Comparison of ENCODE assay signal across 10 mouse cellular contexts in the genomic region with DNA sequence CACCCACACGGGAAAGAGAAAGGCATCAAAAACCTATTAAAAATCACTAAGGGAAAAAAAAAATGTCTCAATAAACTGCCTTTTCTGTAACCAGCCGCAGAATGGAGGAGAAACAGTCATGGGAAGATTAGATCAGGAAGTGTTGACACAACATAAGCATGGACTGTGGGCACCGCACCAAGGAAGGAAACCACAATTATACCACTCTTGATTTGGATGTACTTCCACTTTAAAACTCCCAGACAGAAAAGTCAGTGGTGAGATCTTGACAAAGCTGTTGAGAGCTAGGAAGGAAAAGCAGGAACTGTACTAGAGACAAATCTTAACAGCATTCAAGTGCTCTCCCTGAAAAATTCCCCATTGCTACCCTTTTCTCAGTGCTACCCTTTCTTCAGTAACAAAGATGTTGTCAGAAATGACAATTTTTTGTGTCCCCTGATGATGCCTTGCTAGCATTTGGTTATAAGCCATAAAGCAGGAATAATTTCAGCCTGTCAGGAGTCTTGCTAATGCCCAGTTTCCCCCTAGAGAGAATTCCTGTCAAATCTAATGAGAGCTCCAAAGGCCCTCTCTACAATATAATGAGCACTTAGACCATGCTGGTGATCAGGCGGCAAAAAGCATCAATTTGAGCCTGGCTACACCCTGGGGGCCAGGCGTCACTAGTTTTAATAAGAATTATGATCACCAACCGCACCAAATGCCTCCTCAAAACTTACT. TPM values are rescaled to one million over a fixed set of nuclear protein-coding genes. Genes with fewer than 3 reads are reported as not detected.
DNase-seq lines count a peak whose midpoint lies in the region; ATAC-seq and TF ChIP-seq lines count a peak whose summit lies in the region.
"Had no signal": no experiment of that assay in that cellular context is flagged by ENCODE, and none has a peak within 500 bp of the region (broad histone marks: within the 10 kb centered on the region; RNA-seq: fewer than 3 reads in every experiment).

No protein-coding gene starts in this region.

- peak overlapping the region; percentile 58 for H3K4me2 ChIP-seq in embryonic facial prominence, embryonic 12.5 days (replicated peaks)
- H3K4me2 ChIP-seq in hindbrain, postnatal 0 days (ENCODE audit: low read depth, low read length): peak overlapping the region; percentile 78
- peak overlapping the region; percentile 83 for H3K4me2 ChIP-seq in midbrain, embryonic 15.5 days
- H3K4me2 ChIP-seq in intestine, embryonic 16.5 days (ENCODE audit: low read depth, low read length): no peak overlapping the region

- TF ChIP-seq CTCF in hindbrain, postnatal 0 days (IDR thresholded peaks at IDR 0.05; ENCODE audit: low read depth): no peak

- no peak overlapping the region for H3K9ac ChIP-seq in embryonic facial prominence, embryonic 12.5 days
- H3K9ac ChIP-seq in hindbrain, postnatal 0 days (replicated peaks; ENCODE audit: low read length): no peak overlapping the region
- no peak overlapping the region for H3K9ac ChIP-seq in midbrain, embryonic 15.5 days
- no peak overlapping the region for H3K9ac ChIP-seq in intestine, embryonic 16.5 days (ENCODE audit: low read depth, low read length)

- no peaks in the 10 kb centered on the region for H3K9me3 ChIP-seq in embryonic facial prominence, embryonic 12.5 days
- no peaks in the 10 kb centered on the region for H3K9me3 ChIP-seq in hindbrain, postnatal 0 days (ENCODE audit: low read length)
- H3K9me3 ChIP-seq in midbrain, embryonic 15.5 days: no peaks in the 10 kb centered on the region
- H3K9me3 ChIP-seq in intestine, embryonic 16.5 days (ENCODE audit: control insufficient read depth, low read length): no peaks in the 10 kb centered on the region
- H3K9me3 ChIP-seq: megakaryocyte, embryonic 14.5 days had no signal

- DNase-seq in heart, adult 9 months (ENCODE audit: low spot score in 2 of 2): peak; percentile 18 to 35
- DNase-seq in heart, postnatal 25 days (ENCODE audit: low spot score): no peak
- peak; percentile 61 for DNase-seq in hindbrain, postnatal 0 days (ENCODE audit: low spot score)
- DNase-seq in cerebellum, postnatal 36 days: no peak
- DNase-seq in right cerebral cortex, adult 2 months (ENCODE audit: low spot score in 2 of 2): no peak

- no peaks in the 10 kb centered on the region for H3K27me3 ChIP-seq in embryonic facial prominence, embryonic 12.5 days
- no peaks in the 10 kb centered on the region for H3K27me3 ChIP-seq in hindbrain, postnatal 0 days (ENCODE audit: insufficient read depth, low read length)
- no peaks in the 10 kb centered on the region for H3K27me3 ChIP-seq in midbrain, embryonic 15.5 days (replicated peaks)
- H3K27me3 ChIP-seq in intestine, embryonic 16.5 days (replicated peaks; ENCODE audit: control insufficient read depth, insufficient read depth, low read length): no peaks in the 10 kb centered on the region
- H3K27me3 ChIP-seq: megakaryocyte, embryonic 14.5 days had no signal

- peaks cover 9% of the 10 kb centered on the region; the same call in 1 of the 2 replicates for H3K36me3 ChIP-seq in embryonic facial prominence, embryonic 12.5 days
- no peaks in the 10 kb centered on the region for H3K36me3 ChIP-seq in hindbrain, postnatal 0 days (ENCODE audit: insufficient read depth, low read length)
- no peaks in the 10 kb centered on the region for H3K36me3 ChIP-seq in midbrain, embryonic 15.5 days (replicated peaks)
- no peaks in the 10 kb centered on the region for H3K36me3 ChIP-seq in intestine, embryonic 16.5 days (ENCODE audit: control insufficient read depth, insufficient read depth, low read length)

- H3K27ac ChIP-seq in embryonic facial prominence, embryonic 12.5 days: no peak overlapping the region
- no peak overlapping the region for H3K27ac ChIP-seq in hindbrain, postnatal 0 days
- no peak overlapping the region for H3K27ac ChIP-seq in midbrain, embryonic 15.5 days
- no peak overlapping the region for H3K27ac ChIP-seq in intestine, embryonic 16.5 days (ENCODE audit: low read length)

- intact Hi-C loops in heart, postnatal 25 days (cut with DNase I): loop anchor here (10.0 kb wide), 1 partner anchor 130 kb away; no protein-coding TSS in a partner anchor

- H3K4me3 ChIP-seq in embryonic facial prominence, embryonic 12.5 days: no peak overlapping the region
- peak overlapping the region; percentile 1; the same call in 1 of the 2 replicates for H3K4me3 ChIP-seq in hindbrain, postnatal 0 days (ENCODE audit: low read length)
- peak overlapping the region; percentile 97 for H3K4me3 ChIP-seq in midbrain, embryonic 15.5 days
- H3K4me3 ChIP-seq in intestine, embryonic 16.5 days (ENCODE audit: low read length): no peak overlapping the region
- H3K4me3 ChIP-seq: erythroblast, embryonic 14.5 days; megakaryocyte, embryonic 14.5 days had no signal

- peaks cover 26% of the 10 kb centered on the region for H3K4me1 ChIP-seq in embryonic facial prominence, embryonic 12.5 days
- 0 out of 2 replicates have a peak, but pooled peaks cover 3% of the 10 kb centered on the region for H3K4me1 ChIP-seq in hindbrain, postnatal 0 days (ENCODE audit: insufficient read depth, low read length)
- H3K4me1 ChIP-seq in midbrain, embryonic 15.5 days: peaks cover 55% of the 10 kb centered on the region
- peaks cover 11% of the 10 kb centered on the region for H3K4me1 ChIP-seq in intestine, embryonic 16.5 days (ENCODE audit: control insufficient read depth, insufficient read depth, low read length)

- WGBS in embryonic facial prominence, embryonic 12.5 days: 32% methylated on average over 6 of the region's 6 CpGs
- WGBS in hindbrain, postnatal 0 days: 45% methylated on average over 6 of the region's 6 CpGs
- WGBS in midbrain, embryonic 15.5 days: 39% methylated on average over 6 of the region's 6 CpGs
- 73% methylated on average over 6 of the region's 6 CpGs for WGBS in intestine, embryonic 16.5 days

- ATAC-seq in embryonic facial prominence, embryonic 12.5 days (ENCODE audit: insufficient number of reproducible peaks, insufficient read depth, low FRiP score, low TSS enrichment): no peak
- ATAC-seq in hindbrain, postnatal 0 days: no peak
- no peak for ATAC-seq in midbrain, embryonic 15.5 days (replicated peaks)
- ATAC-seq in intestine, embryonic 16.5 days: no peak

RNA-seq across cellular contexts. Expression of gene Tle1, which starts 5.4 kb away (rescaled TPM):
- total RNA-seq in heart, postnatal 25 days (2021): 10 to 100 TPM in 1 of 2 experiments, 1 to 10 TPM in 1; 7.9 to 10.1 TPM
- 57.5 and 58.1 TPM in 2 replicates for polyA plus RNA-seq in embryonic facial prominence, embryonic 12.5 days (2016; fragmentation: Nextera tagmentation; extraction: Ambion mirVana)
- 95.0 and 96.2 TPM in 2 replicates for total RNA-seq in hindbrain, postnatal 0 days (2014; rRNA removed)
- polyA plus RNA-seq in hindbrain, postnatal 0 days (2015; fragmentation: Nextera tagmentation; extraction: Ambion mirVana): 23.8 and 24.4 TPM in 2 replicates
- polyA plus RNA-seq in midbrain, embryonic 15.5 days (2015; fragmentation: Nextera tagmentation; extraction: Ambion mirVana): 32.7 and 39.4 TPM in 2 replicates
- 12.5 and 14.0 TPM in 2 replicates for polyA plus RNA-seq in intestine, embryonic 16.5 days (2015; fragmentation: Nextera tagmentation; extraction: Ambion mirVana)

Comparison
In these comparisons a context has a peak if more than half of its experiments do, and no peak if none do; other contexts are left out.
1. DNase-seq: peak in heart, adult 9 months (2 of 2) and hindbrain, postnatal 0 days (single experiment); none in heart, postnatal 25 days (single experiment), cerebellum, postnatal 36 days (0 of 2) and right cerebral cortex, adult 2 months (0 of 2).
2. H3K4me3 ChIP-seq: peak in hindbrain, postnatal 0 days (single experiment) and midbrain, embryonic 15.5 days (single experiment); none in embryonic facial prominence, embryonic 12.5 days (single experiment) and intestine, embryonic 16.5 days (single experiment).